Mouse (Mus musculus) CH12.LX (cell line): ENCODE results near the gene Wdr90. TPM values are rescaled to one million over a fixed set of nuclear protein-coding genes. Genes with fewer than 3 reads are reported as not detected.
A peak's percentile ranks its signal among the peaks of the same experiment; 100 is the strongest.

Experiments
- DNase-seq: peaks from one replicate; pipeline ENCODE4 v3.0.0-alpha.2; 2013; ENCODE audit errors: extremely low read depth
- H3K27ac ChIP-seq: 2 replicates; pipeline ENCODE4 v1.5.1; 2012; ENCODE audit warnings: low read depth, mild to moderate bottlenecking, control low read depth, moderate library complexity; ENCODE audit not compliant: insufficient read depth
- H3K27me3 ChIP-seq: replicated peaks from 2 replicates; pipeline ENCODE3; 2012; ENCODE audit warnings: inconsistent platforms
- H3K36me3 ChIP-seq, 2 experiments: replicated peaks in 1 of 2; 2 replicates each; pipeline versions ENCODE3 to v1.6.1; 2012; ENCODE audit warnings: inconsistent platforms in 1 of 2, low read length in 1 of 2, mild to moderate bottlenecking in 1 of 2, mixed read lengths in 1 of 2, moderate library complexity in 1 of 2; ENCODE audit not compliant: control insufficient read depth in 1 of 2, insufficient read depth in 1 of 2
- H3K4me1 ChIP-seq, 2 experiments: 2 replicates each; pipeline ENCODE4 v1.6.1; 2012; ENCODE audit warnings: inconsistent platforms in 1 of 2, moderate library complexity in 1 of 2; ENCODE audit not compliant: insufficient read depth in 2 of 2, control insufficient read depth in 1 of 2
- H3K4me2 ChIP-seq: 2 replicates; pipeline ENCODE4 v1.6.1; 2012; ENCODE audit warnings: low read depth, mild to moderate bottlenecking, control low read depth; ENCODE audit not compliant: poor library complexity, insufficient read depth, severe bottlenecking
- H3K4me3 ChIP-seq, 3 experiments: fragments of 150-350 bp in 1 of 3; sonication (generic) in 1 of 3; replicated peaks in 1 of 3; 2 replicates each; pipeline versions ENCODE3 to v1.5.1; 2011 to 2012; ENCODE audit warnings: low read depth in 2 of 3, low read length in 2 of 3, mild to moderate bottlenecking in 2 of 3, moderate library complexity in 2 of 3, control low read depth in 1 of 3, improper control_type of control experiment in 1 of 3, inconsistent platforms in 1 of 3, mixed read lengths in 1 of 3; ENCODE audit not compliant: poor library complexity in 1 of 3
- H3K79me2 ChIP-seq: replicated peaks from 2 replicates; pipeline ENCODE4 v1.6.1; 2012; ENCODE audit warnings: mild to moderate bottlenecking, moderate library complexity; ENCODE audit not compliant: control insufficient read depth, poor library complexity, insufficient read depth, severe bottlenecking; ENCODE audit errors: extremely low read depth
- H3K9ac ChIP-seq: 2 replicates; pipeline ENCODE4 v1.6.1; 2012; ENCODE audit warnings: low read depth, mild to moderate bottlenecking, control low read depth, moderate library complexity; ENCODE audit not compliant: insufficient read depth
- H3K9me3 ChIP-seq: replicated peaks from 2 replicates; pipeline ENCODE3; 2012; ENCODE audit warnings: low read length, inconsistent platforms, mixed read lengths
- BHLHE40 ChIP-seq: IDR thresholded peaks from 2 replicates; pipeline ENCODE4 v1.6.1; 2011; ENCODE audit warnings: mild to moderate bottlenecking, low read depth, low read length, improper control_type of control experiment
- CHD2 ChIP-seq: IDR thresholded peaks from 2 replicates; pipeline ENCODE4 v1.6.1; 2011; ENCODE audit warnings: low read length, improper control_type of control experiment
- E2F4 ChIP-seq: IDR thresholded peaks from 2 replicates; pipeline ENCODE4 v1.6.1; 2011; ENCODE audit warnings: low read depth, low read length, improper control_type of control experiment; ENCODE audit not compliant: insufficient replicate concordance
- ELF1 ChIP-seq: IDR thresholded peaks from 2 replicates; pipeline ENCODE4 v1.6.1; 2014; ENCODE audit warnings: low read depth, mild to moderate bottlenecking, inconsistent platforms, low read length, improper control_type of control experiment
- ETS1 ChIP-seq: conservative IDR thresholded peaks from 2 replicates; pipeline ENCODE4 v1.6.1; 2012; ENCODE audit warnings: low read depth, mild to moderate bottlenecking, inconsistent platforms, low read length, improper control_type of control experiment, moderate library complexity
- HCFC1 ChIP-seq: IDR thresholded peaks from 2 replicates; pipeline ENCODE4 v1.6.1; 2012; ENCODE audit warnings: low read depth, mild to moderate bottlenecking, inconsistent platforms, low read length, improper control_type of control experiment
- JUN ChIP-seq: IDR thresholded peaks from 2 replicates; pipeline ENCODE4 v1.6.1; 2011; ENCODE audit warnings: low read depth, mild to moderate bottlenecking, low read length, improper control_type of control experiment, moderate library complexity; ENCODE audit not compliant: insufficient read depth
- KAT2A ChIP-seq: IDR thresholded peaks from 2 replicates; pipeline ENCODE4 v1.6.1; 2012; ENCODE audit warnings: low read length, improper control_type of control experiment, inconsistent platforms; ENCODE audit not compliant: insufficient replicate concordance
- MAX ChIP-seq: IDR thresholded peaks from 2 replicates; pipeline ENCODE4 v1.6.1; 2011; ENCODE audit warnings: low read length, improper control_type of control experiment
- MAZ ChIP-seq: IDR thresholded peaks from 2 replicates; pipeline ENCODE4 v1.6.1; 2012; ENCODE audit warnings: low read depth, mild to moderate bottlenecking, inconsistent platforms, low read length, improper control_type of control experiment, moderate library complexity
- MEF2A ChIP-seq: IDR thresholded peaks from 2 replicates; pipeline ENCODE4 v1.6.1; 2014; ENCODE audit warnings: low read depth, mild to moderate bottlenecking, inconsistent platforms, low read length, improper control_type of control experiment, borderline replicate concordance
- MYC ChIP-seq: IDR thresholded peaks from 2 replicates; pipeline ENCODE4 v1.6.1; 2011; ENCODE audit warnings: low read depth, mild to moderate bottlenecking, improper control_type of control experiment, low read length
- NELFE ChIP-seq: IDR thresholded peaks from 2 replicates; pipeline ENCODE4 v1.6.1; 2011; ENCODE audit warnings: low read depth, low read length, improper control_type of control experiment
- POLR2A ChIP-seq: IDR thresholded peaks from 2 replicates; pipeline ENCODE4 v1.6.1; 2011; ENCODE audit warnings: low read depth, mild to moderate bottlenecking, improper control_type of control experiment, low read length
- RCOR1 ChIP-seq: conservative IDR thresholded peaks from 2 replicates; pipeline ENCODE4 v1.6.1; 2012; ENCODE audit warnings: low read depth, mild to moderate bottlenecking, inconsistent platforms, low read length, improper control_type of control experiment
- TCF12 ChIP-seq: IDR thresholded peaks from 2 replicates; pipeline ENCODE4 v1.6.1; 2014; ENCODE audit warnings: low read depth, mild to moderate bottlenecking, inconsistent platforms, low read length, improper control_type of control experiment
- USF1 ChIP-seq: IDR thresholded peaks from 2 replicates; pipeline ENCODE4 v1.6.1; 2014; ENCODE audit warnings: low read depth, mild to moderate bottlenecking, inconsistent platforms, low read length, improper control_type of control experiment
- dilution Hi-C: fragments of 300-500 bp; cut with MboI; formaldehyde crosslinking; loops from 2 replicates; pipeline ENCODE4 v1.14.3; 2020; ENCODE audit warnings: low sequenced_read_pairs; ENCODE audit not compliant: extremely low pct_unique_long_range_greater_than_20kb, extremely low pct_ligation_motif_present
- in situ Hi-C: fragments of 300-500 bp; cut with MboI; formaldehyde crosslinking; loops from 3 replicates; pipeline ENCODE4 v1.14.3; 2019; ENCODE audit warnings: low sequenced_read_pairs, low pct_ligation_motif_present, low pct_unique_long_range_greater_than_20kb, mixed read lengths
- polyA plus RNA-seq: library from polyadenylated mRNA; unstranded; fragments of >175 nt; gene quantifications from 2 replicates; pipeline ENCODE4 v1.2.1, GENCODE M21; 2012; ENCODE audit warnings: low read depth; ENCODE audit not compliant: insufficient read length
- total RNA-seq, 2 experiments: library from RNA; depleted of rRNA; stranded (reverse); fragments of 300-350 nt in 1 of 2; fragments of >200 nt in 1 of 2; gene quantifications; 2 replicates each; pipeline ENCODE4 v1.2.3; 2012 to 2014

The Wdr90 gene
- total and polyA plus RNA-seq, 3 experiments, result 16.0 to 38.0 (median 23.8) TPM

GRCm38 (mm10) chr17:25907640-25908039 lies 46.3 kb upstream of the Wdr90 start:
- H3K9me3 ChIP-seq, result no peaks in the 10 kb centered on the region
- peaks cover 13 to 45% of the 10 kb centered on the region in 2 experiments for H3K36me3 ChIP-seq
- no peak overlapping the region for H3K9ac ChIP-seq
- no peak for TF ChIP-seq HCFC1
- no peak for TF ChIP-seq ETS1
- TF ChIP-seq CHD2, result no peak
- TF ChIP-seq POLR2A, result no peak
- no peak for TF ChIP-seq RCOR1
- TF ChIP-seq MAZ, result no peak
- no peak for TF ChIP-seq BHLHE40
- TF ChIP-seq KAT2A, result no peak
- no peak for TF ChIP-seq MYC
- TF ChIP-seq MAX, result no peak
- dilution Hi-C loops (no loop called here), in situ Hi-C loops (no loop called here)
- H3K4me3 ChIP-seq, result no peak overlapping the region
- no peak overlapping the region for H3K27ac ChIP-seq
- DNase-seq, result no peak
- peaks cover 14% of the 10 kb centered on the region; the same call in 1 of the 2 replicates for H3K79me2 ChIP-seq
- H3K4me1 ChIP-seq, result peaks cover 9 to 19% of the 10 kb centered on the region in 2 experiments; a peak in 3 of 4 replicates
- no peaks in the 10 kb centered on the region for H3K27me3 ChIP-seq
- no peak overlapping the region for H3K4me2 ChIP-seq

- in situ Hi-C loops (no loop called here), dilution Hi-C loops (no loop called here)
- no peak overlapping the region for H3K9ac ChIP-seq
- H3K27me3 ChIP-seq, result no peaks in the 10 kb centered on the region
- peaks cover 7% of the 10 kb centered on the region for H3K79me2 ChIP-seq
- H3K4me1 ChIP-seq, result peaks cover 10 to 25% of the 10 kb centered on the region in 2 experiments; a peak in 3 of 4 replicates
- peaks cover 11 to 54% of the 10 kb centered on the region in 2 experiments for H3K36me3 ChIP-seq
- peak overlapping the region; percentile 17; the same call in 1 of the 2 replicates for H3K27ac ChIP-seq
- H3K4me3 ChIP-seq, result peak overlapping the region in 1 of 3 experiments; percentile 30
- peak; percentile 34 for DNase-seq
- H3K9me3 ChIP-seq, result peaks cover 5% of the 10 kb centered on the region
- H3K4me2 ChIP-seq, result peak overlapping the region; percentile 19
- TF ChIP-seq MAZ (no peak), TCF12 (no peak), JUN (no peak), MEF2A (no peak), POLR2A (no peak), NELFE (no peak), ELF1 (no peak), E2F4 (no peak), USF1 (no peak)
Observed at GRCm38 (mm10) chr17:25903061-25903460, 41.8 kb upstream of the Wdr90 start.
